Mouse (Mus musculus) limb, embryonic 13.5 days (tissue): ENCODE measurements at regions not wholly inside any gene's neighbourhood (a gene's known extent, or its start where the extent isn't known, plus 50 kb on each side); places are given as distances from the start of the nearest gene placed in this dataset.

Experiments used
- ATAC-seq: fragments of 200-750 bp; cut with Nextera tagmentation; 2 replicates; pipeline ENCODE4 v1.8.0; 2017; ENCODE audit warnings: low read depth, moderate number of reproducible peaks, moderate TSS enrichment; ENCODE audit not compliant: low FRiP score
- H3K27ac ChIP-seq: fragments of 300-500 bp; sonication (generic); 2 replicates; pipeline ENCODE4 v1.5.1; 2015; ENCODE audit warnings: inconsistent platforms, mild to moderate bottlenecking, moderate library complexity
- H3K27me3 ChIP-seq: fragments of 300-500 bp; sonication (generic); 2 replicates; pipeline ENCODE4 v1.6.1; 2015; ENCODE audit warnings: mild to moderate bottlenecking, inconsistent platforms
- H3K36me3 ChIP-seq: fragments of 300-500 bp; sonication (generic); 2 replicates; pipeline ENCODE4 v1.6.1; 2015; ENCODE audit warnings: inconsistent platforms, mild to moderate bottlenecking, moderate library complexity
- H3K4me1 ChIP-seq: fragments of 300-500 bp; sonication (generic); 2 replicates; pipeline ENCODE4 v1.6.1; 2015; ENCODE audit warnings: inconsistent platforms
- H3K4me2 ChIP-seq: fragments of 300-500 bp; sonication (generic); replicated peaks from 2 replicates; pipeline ENCODE4 v1.6.1; 2015; ENCODE audit warnings: inconsistent platforms, mild to moderate bottlenecking, moderate library complexity
- H3K4me3 ChIP-seq: fragments of 300-500 bp; sonication (generic); 2 replicates; pipeline ENCODE4 v1.5.1; 2015; ENCODE audit warnings: moderate library complexity, mild to moderate bottlenecking, inconsistent platforms
- H3K9ac ChIP-seq: fragments of 300-500 bp; sonication (generic); 2 replicates; pipeline ENCODE4 v1.6.1; 2015; ENCODE audit warnings: mild to moderate bottlenecking, inconsistent platforms
- H3K9me3 ChIP-seq: fragments of 300-500 bp; sonication (generic); 2 replicates; pipeline ENCODE4 v1.6.1; 2016; ENCODE audit warnings: inconsistent platforms
- WGBS: fragments of 180-500 bp; shearing (Covaris S2); methylation state at CpG from one replicate; pipeline ENCODE4 v1.1.7; 2015; 5-methylcytosine and 5-hydroxymethylcytosine counted together

DNA sequence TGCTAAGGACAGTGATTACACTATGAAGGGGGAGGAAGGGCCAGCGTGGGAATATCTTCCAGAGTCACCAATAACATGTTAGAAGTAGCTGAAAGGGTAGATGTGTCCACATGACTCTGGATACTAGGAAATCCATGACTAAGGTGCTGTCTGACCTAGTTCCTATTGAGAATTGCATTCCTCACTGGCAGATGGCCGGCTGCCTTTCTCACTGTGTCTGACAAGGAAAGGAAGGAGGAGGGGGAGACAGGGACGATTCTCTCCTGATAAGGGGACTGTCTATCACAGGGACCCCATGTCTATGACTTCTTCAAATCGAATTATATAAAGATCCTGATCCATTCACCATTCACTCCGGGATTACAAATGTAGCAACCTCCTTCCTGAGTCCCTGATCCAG is 289.9 kb downstream of the Zfp326 start:
- peaks cover 15% of the 10 kb centered on the region; the same call in 1 of the 2 replicates for H3K4me1 ChIP-seq
- H3K27ac ChIP-seq, result no peak overlapping the region
- no peak overlapping the region for H3K4me3 ChIP-seq
- no peaks in the 10 kb centered on the region for H3K9me3 ChIP-seq
- no peak for ATAC-seq
- H3K27me3 ChIP-seq, result no peaks in the 10 kb centered on the region
- H3K36me3 ChIP-seq, result no peaks in the 10 kb centered on the region
- no peak overlapping the region for H3K9ac ChIP-seq
- H3K4me2 ChIP-seq, result no peak overlapping the region
- 78% methylated on average over 5 of the region's 5 CpGs for WGBS

DNA sequence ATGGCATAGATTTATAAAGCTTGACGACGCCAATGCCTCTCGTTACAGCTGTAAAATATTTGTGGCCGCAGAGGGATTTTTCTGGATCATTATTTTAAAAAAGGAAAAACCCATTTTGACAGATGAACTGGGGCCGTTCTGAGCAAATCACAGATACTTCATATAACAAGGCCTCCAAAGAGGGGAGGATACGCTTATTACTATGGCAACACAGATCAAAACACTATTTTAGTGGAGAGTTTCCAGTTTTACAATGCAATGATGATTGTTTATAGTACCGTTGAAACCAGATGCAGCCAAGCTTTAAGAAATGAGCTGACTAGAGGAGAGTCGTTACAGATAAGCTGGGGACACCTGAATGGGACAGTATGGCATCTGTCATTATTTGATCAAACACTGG is 287.8 kb downstream of the Zfp326 start:
- no peak overlapping the region for H3K27ac ChIP-seq
- H3K36me3 ChIP-seq, result no peaks in the 10 kb centered on the region
- no peaks in the 10 kb centered on the region for H3K27me3 ChIP-seq
- H3K9me3 ChIP-seq, result 0 out of 2 replicates have a peak, but pooled peaks cover 3% of the 10 kb centered on the region
- H3K9ac ChIP-seq, result no peak overlapping the region
- peak; percentile 54; the same call in 1 of the 2 replicates for ATAC-seq
- 47% methylated on average over 8 of the region's 8 CpGs for WGBS
- no peak overlapping the region for H3K4me3 ChIP-seq
- no peak overlapping the region for H3K4me2 ChIP-seq
- H3K4me1 ChIP-seq, result peaks cover 15% of the 10 kb centered on the region; the same call in 1 of the 2 replicates

DNA sequence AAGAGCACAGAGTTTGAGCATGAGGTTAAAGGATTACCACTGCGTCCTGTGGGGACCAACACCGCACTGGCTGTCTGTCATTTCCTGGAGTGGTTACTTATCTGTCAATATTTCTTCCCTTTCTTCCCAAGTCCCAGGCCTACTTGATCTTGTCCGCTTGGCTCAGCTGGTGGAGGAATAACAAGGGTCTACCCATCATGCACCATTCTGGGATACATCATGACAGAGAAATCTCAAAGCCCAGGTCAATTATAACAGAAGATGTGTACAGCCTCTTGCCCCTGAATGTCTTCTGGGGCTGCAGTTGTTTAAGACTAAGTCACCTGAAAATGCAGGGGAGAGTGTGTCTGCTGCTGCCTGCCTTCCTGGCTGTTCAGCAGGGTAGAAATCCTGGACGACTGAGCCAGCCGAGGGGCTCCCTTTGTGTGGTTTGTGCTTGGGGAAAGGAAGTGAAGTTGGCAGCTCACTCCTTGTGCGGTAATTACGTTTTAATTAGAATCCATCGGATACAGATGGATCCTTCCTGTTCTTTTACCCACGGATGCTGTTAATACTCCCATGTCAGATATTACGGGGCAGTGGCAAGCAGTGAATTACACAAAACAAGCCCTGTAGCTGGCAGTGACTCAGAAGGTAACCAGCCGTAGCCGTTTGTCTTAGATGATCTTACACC is 286.8 kb downstream of the Zfp326 start:
- no peak overlapping the region for H3K9ac ChIP-seq
- peaks cover 15% of the 10 kb centered on the region; the same call in 1 of the 2 replicates for H3K4me1 ChIP-seq
- H3K4me3 ChIP-seq, result no peak overlapping the region
- no peak for ATAC-seq
- WGBS, result 44% methylated on average over 12 of the region's 12 CpGs
- no peak overlapping the region for H3K27ac ChIP-seq
- H3K4me2 ChIP-seq, result no peak overlapping the region
- no peaks in the 10 kb centered on the region for H3K36me3 ChIP-seq
- 0 out of 2 replicates have a peak, but pooled peaks cover 3% of the 10 kb centered on the region for H3K9me3 ChIP-seq
- no peaks in the 10 kb centered on the region for H3K27me3 ChIP-seq

DNA sequence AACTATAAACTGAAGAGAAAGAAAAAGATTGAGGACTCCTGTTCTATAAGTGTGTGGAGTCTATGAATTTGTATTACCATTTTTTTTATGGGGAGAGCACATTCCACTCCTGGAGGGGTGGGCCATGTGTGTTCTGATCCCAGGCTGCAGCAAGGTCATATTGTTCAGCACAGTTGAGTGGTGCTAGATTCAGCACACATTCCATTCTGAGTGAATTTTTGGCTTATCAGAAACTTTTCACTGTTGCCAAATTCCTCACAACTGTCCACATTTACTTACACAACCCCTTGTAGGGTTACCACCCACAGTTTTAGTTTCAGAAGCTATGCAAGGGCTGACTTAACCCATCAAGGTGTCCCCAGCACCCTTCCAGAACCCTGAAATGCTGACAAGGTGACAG is 262.7 kb downstream of the Zfp326 start:
- no peak overlapping the region for H3K4me2 ChIP-seq
- no peaks in the 10 kb centered on the region for H3K36me3 ChIP-seq
- no peaks in the 10 kb centered on the region for H3K27me3 ChIP-seq
- no peak for ATAC-seq
- H3K9ac ChIP-seq, result no peak overlapping the region
- no peaks in the 10 kb centered on the region for H3K9me3 ChIP-seq
- no peaks in the 10 kb centered on the region for H3K4me1 ChIP-seq
- no peak overlapping the region for H3K4me3 ChIP-seq
- H3K27ac ChIP-seq, result no peak overlapping the region

DNA sequence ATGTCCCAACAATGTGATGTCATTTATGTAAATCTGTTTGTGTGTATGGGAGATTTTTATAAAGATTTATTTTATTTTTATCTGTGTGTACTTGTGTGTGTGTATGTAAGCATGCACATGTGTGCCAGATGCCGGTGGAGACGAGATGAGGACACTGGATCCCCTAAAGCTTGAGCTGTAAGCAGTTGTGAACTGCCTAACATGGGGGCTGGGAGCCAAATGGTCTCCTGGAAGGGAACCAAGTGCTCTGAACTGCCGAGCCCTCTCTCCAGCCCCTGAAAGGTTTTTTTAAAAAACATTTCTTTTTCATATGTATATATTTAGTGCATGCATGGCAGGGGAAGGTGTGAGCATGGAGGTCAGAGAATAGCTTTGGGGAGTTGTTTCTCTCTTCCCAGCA is 246.6 kb downstream of the Zfp326 start:
- Histone ChIP-seq H3K36me3 (no peaks in the 10 kb centered on the region), H3K4me1 (peaks cover 19% of the 10 kb centered on the region), H3K4me3 (no peak overlapping the region), H3K27ac (no peak overlapping the region), H3K4me2 (no peak overlapping the region), H3K9ac (no peak overlapping the region), H3K27me3 (no peaks in the 10 kb centered on the region), H3K9me3 (no peaks in the 10 kb centered on the region)
- ATAC-seq, result no peak
- 21% methylated on average over 3 of the region's 3 CpGs for WGBS

DNA sequence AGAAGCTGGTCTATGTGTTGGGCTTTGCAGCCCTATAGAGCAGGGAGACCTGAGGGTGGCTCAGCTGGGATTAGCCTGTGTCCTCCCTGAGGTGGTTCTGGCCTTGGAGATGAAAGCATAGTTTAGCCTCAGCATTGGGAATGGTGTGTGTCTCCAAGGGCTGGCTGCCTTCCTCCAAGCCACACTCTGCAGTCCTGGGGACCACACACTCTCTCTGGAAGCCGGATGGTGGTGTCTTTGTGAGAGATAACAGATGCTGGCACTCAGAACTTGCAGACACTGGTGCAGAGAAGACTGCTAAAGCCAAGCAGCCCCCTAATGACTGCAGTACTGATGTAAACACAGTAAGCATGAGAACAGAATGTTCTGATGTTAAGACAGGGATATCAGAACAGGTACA is 243.2 kb downstream of the Zfp326 start:
- Histone ChIP-seq H3K27me3 (no peaks in the 10 kb centered on the region), H3K9me3 (no peaks in the 10 kb centered on the region), H3K4me1 (peaks cover 21% of the 10 kb centered on the region), H3K36me3 (no peaks in the 10 kb centered on the region), H3K27ac (no peak overlapping the region), H3K4me2 (no peak overlapping the region), H3K4me3 (no peak overlapping the region), H3K9ac (no peak overlapping the region)
- 29% methylated on average over 1 of the region's 1 CpGs for WGBS
- no peak for ATAC-seq

DNA sequence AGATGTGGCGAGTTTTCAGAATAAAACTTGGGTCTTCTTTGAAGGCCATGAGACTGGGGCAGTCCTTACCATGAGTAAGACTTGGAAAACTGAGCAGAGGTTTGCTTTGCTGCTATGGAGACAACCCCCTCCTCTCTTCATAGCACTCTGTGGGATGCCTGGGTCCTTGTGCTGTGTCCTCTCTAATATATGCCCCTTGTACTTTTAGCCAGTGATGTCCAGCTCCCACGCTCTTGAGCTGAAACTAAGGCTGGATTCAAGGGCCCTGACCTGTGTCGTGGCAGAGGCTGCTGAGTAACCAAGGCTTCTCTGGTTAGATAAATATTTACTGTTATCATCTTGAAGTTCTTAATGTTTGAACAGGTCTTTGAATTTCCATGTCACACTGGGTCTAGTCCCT is 236.8 kb downstream of the Zfp326 start:
- no peaks in the 10 kb centered on the region for H3K9me3 ChIP-seq
- H3K4me2 ChIP-seq, result no peak overlapping the region
- H3K27me3 ChIP-seq, result no peaks in the 10 kb centered on the region
- 88% methylated on average over 3 of the region's 3 CpGs for WGBS
- no peak overlapping the region for H3K9ac ChIP-seq
- peaks cover 5% of the 10 kb centered on the region; the same call in 1 of the 2 replicates for H3K4me1 ChIP-seq
- H3K36me3 ChIP-seq, result no peaks in the 10 kb centered on the region
- H3K4me3 ChIP-seq, result no peak overlapping the region
- no peak for ATAC-seq
- no peak overlapping the region for H3K27ac ChIP-seq

DNA sequence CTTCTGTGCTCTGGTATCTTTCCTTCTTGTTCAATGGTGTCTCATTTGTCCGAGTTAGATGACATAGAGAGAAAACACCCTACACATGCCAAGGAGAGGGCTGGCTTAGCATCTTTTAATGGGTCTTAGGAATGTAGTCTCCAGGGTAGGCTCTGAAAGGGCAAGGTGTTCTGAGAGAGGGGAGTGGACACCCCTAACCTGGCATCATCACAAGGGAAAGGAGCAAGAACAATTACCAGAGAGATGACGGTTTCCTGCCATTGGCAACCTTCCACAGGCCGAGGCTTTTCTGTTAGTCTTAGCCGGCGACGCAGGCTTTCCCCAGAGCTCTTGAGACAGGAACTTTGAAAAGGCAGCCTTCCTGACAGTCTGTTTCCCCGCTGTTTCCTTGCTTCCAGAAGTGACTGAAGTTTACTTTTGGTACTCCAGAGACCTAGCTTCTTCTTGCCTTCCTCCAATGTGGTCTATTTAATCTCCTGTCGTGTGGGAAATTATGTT is 232.2 kb downstream of the Zfp326 start:
- Histone ChIP-seq H3K36me3 (no peaks in the 10 kb centered on the region), H3K27ac (no peak overlapping the region)
- 70% methylated on average over 8 of the region's 8 CpGs for WGBS

DNA sequence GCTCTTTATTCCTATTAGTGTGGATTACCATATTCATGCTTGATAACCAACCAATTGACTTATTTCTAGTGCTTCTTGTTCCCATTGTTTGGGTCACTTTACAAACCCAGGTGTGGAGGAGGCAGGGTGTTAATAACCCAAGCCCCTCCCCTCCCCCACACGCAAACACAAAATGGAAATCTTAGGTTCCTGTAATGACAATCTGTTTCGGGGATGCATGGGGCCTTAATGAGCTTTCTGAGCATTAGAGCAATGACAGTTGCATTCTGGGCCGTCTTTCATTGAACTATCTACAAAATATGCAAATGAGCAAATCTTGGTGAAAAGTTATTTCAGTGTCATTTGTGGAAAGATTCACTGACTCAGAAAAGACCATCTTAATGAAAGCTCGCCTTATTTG is 225.9 kb downstream of the Zfp326 start:
- Histone ChIP-seq H3K4me3 (no peak overlapping the region), H3K9ac (no peak overlapping the region), H3K27me3 (no peaks in the 10 kb centered on the region), H3K27ac (no peak overlapping the region), H3K4me1 (peaks cover 12% of the 10 kb centered on the region; the same call in 1 of the 2 replicates), H3K36me3 (no peaks in the 10 kb centered on the region), H3K9me3 (no peaks in the 10 kb centered on the region), H3K4me2 (no peak overlapping the region)
- WGBS, result 87% methylated on average over 4 of the region's 4 CpGs
- no peak for ATAC-seq

More for the DNA sequence above, 232.2 kb downstream of the Zfp326 start:
- no peak overlapping the region for H3K9ac ChIP-seq
- no peaks in the 10 kb centered on the region for H3K27me3 ChIP-seq
- no peaks in the 10 kb centered on the region for H3K4me1 ChIP-seq
- no peaks in the 10 kb centered on the region for H3K9me3 ChIP-seq
- ATAC-seq, result no peak
- H3K4me3 ChIP-seq, result no peak overlapping the region
- no peak overlapping the region for H3K4me2 ChIP-seq

DNA sequence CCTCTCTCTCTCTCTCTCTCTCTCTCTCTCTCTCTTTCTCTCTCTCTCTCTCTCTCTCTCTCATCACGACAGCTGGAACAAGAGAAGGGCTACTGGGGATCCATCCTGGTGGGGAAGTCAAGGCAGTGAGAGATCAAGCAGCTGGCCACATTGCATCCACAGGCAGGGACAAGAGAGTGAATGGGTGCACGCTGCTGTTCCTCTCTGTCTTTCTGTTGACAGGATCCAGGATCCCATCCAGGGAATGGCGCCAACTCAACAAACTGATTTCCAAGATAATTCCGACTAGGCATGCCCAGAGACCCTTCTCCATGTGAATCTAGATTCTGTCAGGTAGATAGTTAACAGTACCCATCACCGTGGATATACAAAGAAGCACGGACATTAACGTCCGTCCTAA is 222.5 kb downstream of the Zfp326 start:
- H3K4me2 ChIP-seq, result no peak overlapping the region
- no peak overlapping the region for H3K4me3 ChIP-seq
- no peak for ATAC-seq
- no peaks in the 10 kb centered on the region for H3K27me3 ChIP-seq
- peaks cover 12% of the 10 kb centered on the region; the same call in 1 of the 2 replicates for H3K4me1 ChIP-seq
- H3K9me3 ChIP-seq, result no peaks in the 10 kb centered on the region
- 89% methylated on average over 8 of the region's 8 CpGs for WGBS
- H3K9ac ChIP-seq, result no peak overlapping the region
- no peaks in the 10 kb centered on the region for H3K36me3 ChIP-seq
- no peak overlapping the region for H3K27ac ChIP-seq

DNA sequence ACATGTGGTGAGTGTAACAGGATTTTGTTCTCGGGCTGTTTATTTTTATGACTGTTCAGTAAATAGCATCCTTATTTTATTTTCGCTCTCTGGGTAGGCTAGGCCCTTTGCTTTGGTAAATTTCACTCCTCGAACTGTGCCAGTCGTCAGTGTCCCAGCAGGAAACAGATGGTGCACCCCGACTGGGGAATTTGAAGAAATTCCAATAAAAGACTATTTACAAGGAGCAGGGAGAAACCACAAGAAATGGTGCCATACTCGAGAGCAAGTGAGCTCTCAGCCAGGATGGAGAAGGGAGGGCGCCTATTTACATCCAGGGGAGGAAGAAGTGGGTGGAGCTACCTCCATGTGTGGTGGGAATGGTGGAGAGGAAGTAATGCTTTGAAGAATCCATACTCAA is 213.0 kb downstream of the Zfp326 start:
- peaks cover 5% of the 10 kb centered on the region; the same call in 1 of the 2 replicates for H3K4me1 ChIP-seq
- H3K9ac ChIP-seq, result no peak overlapping the region
- ATAC-seq, result peak; percentile 44; the same call in 1 of the 2 replicates
- H3K9me3 ChIP-seq, result peaks cover 4% of the 10 kb centered on the region; the same call in 1 of the 2 replicates
- H3K27ac ChIP-seq, result no peak overlapping the region
- no peaks in the 10 kb centered on the region for H3K36me3 ChIP-seq
- no peak overlapping the region for H3K4me3 ChIP-seq
- H3K4me2 ChIP-seq, result no peak overlapping the region
- WGBS, result 31% methylated on average over 7 of the region's 7 CpGs
- peaks cover 8% of the 10 kb centered on the region; the same call in 1 of the 2 replicates for H3K27me3 ChIP-seq

DNA sequence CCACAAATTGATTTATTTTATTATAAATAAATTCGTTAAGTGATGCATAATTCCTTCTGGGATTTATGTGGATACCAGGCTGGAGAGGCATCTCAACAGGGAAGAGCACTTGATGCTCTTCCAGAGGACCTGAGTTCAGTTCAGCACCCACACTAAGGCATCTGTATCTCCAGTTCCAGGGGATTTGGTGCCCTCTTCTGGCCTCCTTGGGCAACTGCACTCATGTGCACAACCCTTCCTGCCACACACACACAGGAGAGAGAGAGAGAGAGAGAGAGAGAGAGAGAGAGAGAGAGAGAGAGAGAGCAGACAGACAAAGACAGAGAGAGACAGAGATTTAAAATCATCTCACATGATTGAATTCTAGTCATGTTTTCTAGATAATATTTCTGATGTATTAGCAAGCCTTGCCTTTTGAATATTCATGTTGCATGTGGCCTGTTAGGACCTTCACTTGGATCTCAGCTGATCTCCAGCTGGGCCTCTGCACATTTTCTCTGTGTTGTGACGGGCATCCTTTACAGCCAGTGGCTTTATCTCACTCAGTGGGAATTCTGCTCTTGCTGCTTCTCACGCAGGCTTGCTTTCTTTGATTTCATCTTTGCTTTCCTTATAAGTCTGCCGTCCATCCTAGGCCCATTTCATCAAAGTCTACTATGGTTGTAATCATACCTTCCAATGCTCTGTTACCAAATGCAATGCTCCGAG is 212.3 kb downstream of the Zfp326 start:
- no peak for ATAC-seq
- Histone ChIP-seq H3K9me3 (peaks cover 4% of the 10 kb centered on the region; the same call in 1 of the 2 replicates), H3K4me2 (no peak overlapping the region), H3K4me1 (peaks cover 5% of the 10 kb centered on the region; the same call in 1 of the 2 replicates), H3K27ac (no peak overlapping the region), H3K4me3 (no peak overlapping the region), H3K9ac (no peak overlapping the region), H3K27me3 (peaks cover 7% of the 10 kb centered on the region; the same call in 1 of the 2 replicates), H3K36me3 (no peaks in the 10 kb centered on the region)
- WGBS, result 61% methylated on average over 5 of the region's 5 CpGs
